Mouse (Mus musculus) frontal cortex, adult 2 months (tissue): ENCODE data around the gene Foxo6. TPM values are rescaled to one million over a fixed set of nuclear protein-coding genes. Genes with fewer than 3 reads are reported as not detected.

Experiments
- DNase-seq, 2 experiments: peaks; one replicate each; pipeline ENCODE4 v3.0.0; 2022; ENCODE audit warnings: low spot score in 1 of 2; ENCODE audit errors: extremely low spot score in 1 of 2
- polyA plus RNA-seq: library from polyadenylated mRNA; depleted of rRNA; stranded (reverse); fragments of >200 nt; gene quantifications from 2 replicates; pipeline ENCODE4 v1.2.3, GENCODE M21; 2012

The Foxo6 gene
- polyA plus RNA-seq, 1 experiment: 8.9 TPM

DNA sequence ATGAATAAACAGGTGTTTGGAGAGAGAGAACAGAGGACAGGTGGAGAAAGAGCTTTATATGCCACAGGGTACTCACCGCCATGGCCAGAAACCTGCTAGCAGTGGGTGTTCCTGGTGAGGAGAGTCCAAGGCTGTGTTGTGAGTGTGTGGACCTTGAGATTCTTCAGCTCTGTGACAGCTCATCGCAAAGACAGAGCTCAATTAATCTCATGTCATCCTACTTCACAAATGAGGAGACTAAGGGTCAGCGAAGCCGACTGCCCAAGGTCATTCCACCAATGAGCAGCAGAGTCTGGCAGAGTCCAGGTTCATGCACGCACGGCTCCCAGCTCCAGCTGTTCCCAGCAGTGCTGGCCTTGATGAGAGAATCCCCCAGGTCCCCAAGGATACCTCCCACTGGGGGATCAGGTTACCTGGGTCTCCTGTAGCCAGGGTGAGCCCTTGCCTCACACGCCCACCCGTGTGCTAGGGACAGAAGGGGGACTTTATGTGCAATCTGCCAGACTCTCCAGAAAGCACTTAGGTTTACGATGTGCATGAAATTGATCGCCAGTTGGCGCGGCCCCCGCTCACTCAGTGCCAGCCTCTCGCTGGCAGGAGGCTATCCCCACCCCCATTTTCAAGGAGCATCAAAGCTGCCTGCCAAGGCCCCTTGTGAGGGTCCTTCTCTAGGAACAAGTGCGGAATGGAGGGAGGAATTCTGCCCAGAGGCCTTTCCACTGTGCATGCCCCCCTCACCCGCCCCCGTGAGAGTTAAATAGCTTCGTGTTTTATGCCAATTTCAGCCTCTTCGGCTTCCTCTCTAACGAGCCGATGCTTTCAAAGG lies 27.6 kb downstream of the Foxo6 start:
- peak in 1 of 2 experiments; percentile 66 for DNase-seq

DNA sequence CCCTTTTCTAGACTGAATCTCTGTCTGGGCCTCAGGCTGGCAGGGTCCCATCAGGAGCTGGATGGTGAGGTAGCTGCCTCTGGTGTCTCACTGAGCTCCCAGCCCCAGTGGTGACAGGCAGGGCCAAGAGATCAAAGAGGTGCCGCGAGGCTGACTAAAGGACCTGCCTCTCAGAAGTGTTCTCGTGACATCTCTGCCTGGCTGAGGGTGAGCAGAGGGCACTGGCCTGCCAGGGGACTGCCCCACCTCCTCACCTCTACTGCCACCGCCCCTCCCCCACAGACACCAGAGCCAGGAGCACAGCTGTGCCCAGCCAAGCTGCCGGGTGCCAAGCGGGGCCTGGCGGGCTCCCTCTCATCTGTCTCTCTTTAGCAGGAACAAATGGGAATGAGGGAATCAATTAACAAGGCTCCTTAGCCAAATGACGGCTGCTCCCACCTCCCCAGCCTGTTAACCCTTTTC lies 38.3 kb downstream of the Foxo6 start:
- peak; percentile 42 to 68 for DNase-seq

DNA sequence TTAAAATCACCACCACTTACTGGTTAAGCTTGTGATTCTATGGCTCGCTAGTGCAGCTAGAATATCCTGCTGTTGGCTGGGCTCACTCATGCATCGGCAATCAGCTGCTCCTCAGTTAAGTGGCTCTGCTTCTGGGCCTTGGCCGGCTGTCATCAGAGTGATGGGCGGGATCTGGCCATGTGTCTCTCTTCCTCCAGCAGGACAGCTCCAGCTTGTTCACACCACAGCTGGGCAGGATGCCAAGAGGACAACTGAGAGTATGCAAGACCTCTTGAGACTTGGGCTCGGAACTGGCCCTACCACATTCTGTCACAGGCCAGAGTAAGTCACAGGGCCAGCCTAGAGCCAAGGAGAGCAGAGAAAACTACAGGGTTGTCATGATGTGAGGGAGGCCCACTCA lies 39.7 kb downstream of the Foxo6 start:
- no peak for DNase-seq

DNA sequence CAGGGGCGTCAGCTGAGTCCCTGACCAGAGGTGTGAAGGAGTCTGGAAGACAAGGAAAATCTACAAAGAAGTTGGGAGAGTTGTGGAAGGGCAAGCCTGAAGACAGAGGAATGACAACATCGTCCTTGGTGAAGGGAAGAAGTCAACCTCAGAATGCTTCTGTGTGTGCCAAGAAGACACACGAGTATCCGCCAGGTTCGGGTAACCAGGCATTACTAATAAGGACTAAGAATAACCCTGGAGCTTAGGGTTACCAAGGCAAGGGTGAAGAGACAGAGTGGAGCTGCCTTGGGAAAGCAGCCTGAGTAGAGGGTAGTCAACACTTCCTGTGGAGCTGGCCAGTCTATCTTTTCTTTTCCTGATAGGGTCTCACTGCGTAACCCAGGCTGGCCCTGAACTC lies 41.1 kb downstream of the Foxo6 start:
- DNase-seq: no peak

DNA sequence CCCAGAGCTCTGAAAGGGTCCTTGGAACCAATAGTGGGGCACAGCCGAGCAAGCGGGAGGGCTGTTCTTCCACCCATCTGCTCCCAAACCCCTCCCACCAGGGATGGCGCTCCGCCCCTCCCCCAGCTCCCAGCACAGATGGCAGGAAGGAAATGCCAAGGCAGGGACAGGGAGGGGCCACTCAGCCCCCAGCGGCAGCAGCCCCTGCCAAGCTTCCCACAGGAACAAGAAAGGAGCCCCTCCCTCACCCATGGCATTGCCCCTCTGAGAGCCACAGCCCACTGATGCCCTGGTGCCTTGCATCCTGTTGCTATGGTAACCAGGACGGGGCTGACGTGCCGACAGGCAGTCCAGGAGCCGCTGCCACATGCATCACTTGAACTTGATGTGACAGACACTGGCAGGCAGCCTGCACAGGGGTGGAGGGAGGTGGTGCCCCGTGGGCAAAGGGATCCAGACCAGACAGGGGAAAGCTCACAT lies 44.3 kb downstream of the Foxo6 start:
- peak; percentile 57 to 76 for DNase-seq

DNA sequence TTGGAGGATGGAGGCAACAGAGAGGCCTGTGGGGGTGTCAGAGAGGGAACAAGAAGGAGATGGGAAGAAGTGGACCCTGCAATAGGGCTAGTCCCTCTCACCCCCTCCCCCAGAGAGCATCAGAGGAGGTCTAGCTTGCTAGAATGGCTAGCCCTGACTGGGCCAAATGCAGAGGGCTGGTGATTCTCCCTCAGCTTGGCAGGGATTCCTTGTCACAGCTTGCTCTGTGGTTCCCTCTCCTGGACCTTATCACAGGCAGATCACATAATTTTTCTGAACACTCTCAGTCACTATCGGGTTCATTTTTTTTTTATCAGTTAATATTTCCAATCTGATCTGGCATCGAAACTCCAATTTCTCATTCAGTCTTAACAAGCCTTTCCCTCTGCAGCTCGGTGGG lies 46.0 kb downstream of the Foxo6 start:
- no peak for DNase-seq

DNA sequence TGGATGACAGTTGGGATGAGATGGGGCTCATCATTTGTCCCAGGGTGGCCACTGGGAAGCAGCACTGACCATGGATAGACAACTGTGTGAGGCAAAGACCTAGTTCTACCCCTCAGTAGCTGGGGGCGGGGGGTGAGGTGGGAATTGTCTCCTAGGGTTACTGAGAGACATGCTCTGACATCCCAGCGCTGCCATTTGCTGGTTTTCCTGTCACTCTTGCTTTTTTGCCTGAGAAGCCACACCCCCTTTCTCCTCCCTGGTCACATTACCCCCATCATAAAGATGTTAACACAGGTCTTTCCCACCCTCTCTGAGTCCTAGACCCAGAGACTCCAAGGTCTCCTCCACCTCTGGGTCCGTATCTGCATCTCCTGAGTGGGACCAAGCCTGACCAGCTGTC lies 47.7 kb downstream of the Foxo6 start:
- no peak for DNase-seq

DNA sequence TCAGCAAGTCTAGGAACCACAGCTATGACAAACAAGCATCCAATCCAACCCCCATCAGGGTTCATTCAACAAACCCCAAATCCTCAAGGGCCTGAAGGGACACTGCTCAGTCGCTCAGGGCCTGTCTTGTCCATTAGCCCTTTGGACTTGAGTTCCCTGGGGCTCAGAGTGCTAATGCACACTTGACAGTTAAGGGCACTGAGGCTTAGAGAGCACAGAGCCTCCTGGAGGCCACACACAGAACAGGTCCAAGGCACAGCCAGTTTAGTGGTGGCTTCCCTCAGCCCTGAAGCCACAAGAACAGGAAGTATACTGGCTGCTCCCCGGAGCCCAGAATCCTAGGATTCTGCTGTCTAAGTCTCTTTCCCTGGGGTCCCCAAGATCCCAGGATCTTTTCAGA lies 53.9 kb downstream of the Foxo6 start:
- DNase-seq: no peak

DNA sequence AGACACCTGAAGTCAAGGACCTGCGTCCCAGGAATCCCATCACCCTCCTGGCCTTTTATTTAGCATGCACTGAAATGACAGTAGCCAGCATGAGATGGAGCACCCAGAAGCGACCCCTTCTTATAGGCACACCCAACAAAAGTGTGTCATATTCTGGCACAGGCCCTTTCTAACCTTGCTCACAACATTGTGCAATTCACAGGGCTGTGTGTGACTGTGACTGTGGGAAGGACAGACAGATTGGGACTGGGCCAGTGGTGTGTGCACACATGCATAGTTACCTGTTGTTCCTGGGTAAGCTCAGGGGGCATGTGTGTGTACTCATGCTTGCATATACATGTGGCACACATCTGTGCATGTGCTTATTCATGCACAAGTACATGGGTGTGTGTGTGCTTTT lies 54.6 kb downstream of the Foxo6 start:
- DNase-seq: no peak

DNA sequence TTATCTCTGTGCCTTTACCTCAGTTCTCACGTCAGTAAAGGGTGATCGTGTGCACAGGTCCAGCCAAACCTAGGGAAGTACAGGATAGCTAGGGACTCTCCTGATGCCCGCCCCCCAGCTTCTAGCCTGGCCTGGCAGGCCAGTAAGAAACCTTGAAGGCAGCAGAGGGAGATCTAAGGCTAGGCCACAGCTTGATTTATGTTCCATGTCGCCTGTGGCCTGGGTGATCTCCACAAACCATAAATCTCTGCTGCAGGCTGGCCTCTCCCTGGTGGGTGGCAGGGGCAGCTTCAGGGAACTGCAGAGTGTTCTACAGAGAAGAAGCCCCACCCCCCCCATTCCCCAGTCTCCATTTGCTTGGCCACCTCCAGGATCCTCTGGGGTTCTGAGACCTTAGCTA lies 55.2 kb downstream of the Foxo6 start:
- DNase-seq: no peak

DNA sequence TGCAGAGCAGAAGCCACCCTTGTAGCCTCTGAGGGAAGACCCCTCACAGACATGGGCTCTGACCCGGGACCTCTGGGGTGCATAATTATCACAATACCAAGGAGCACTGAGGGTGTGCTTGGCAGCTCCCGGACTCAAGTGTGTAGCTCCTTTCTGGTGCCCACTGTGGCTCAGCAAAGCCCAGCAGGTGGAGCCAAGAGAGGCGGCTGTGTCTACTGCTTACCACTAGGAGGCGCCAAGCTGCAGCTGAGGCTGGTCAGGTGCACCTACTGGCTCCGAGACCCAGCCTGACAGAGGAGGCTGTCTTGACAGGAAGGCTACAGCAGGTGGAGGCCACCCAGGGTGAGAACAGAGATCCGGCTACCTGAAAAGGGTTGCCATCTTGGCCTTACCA lies 56.9 kb downstream of the Foxo6 start:
- DNase-seq: peak in 1 of 2 experiments; percentile 86

DNA sequence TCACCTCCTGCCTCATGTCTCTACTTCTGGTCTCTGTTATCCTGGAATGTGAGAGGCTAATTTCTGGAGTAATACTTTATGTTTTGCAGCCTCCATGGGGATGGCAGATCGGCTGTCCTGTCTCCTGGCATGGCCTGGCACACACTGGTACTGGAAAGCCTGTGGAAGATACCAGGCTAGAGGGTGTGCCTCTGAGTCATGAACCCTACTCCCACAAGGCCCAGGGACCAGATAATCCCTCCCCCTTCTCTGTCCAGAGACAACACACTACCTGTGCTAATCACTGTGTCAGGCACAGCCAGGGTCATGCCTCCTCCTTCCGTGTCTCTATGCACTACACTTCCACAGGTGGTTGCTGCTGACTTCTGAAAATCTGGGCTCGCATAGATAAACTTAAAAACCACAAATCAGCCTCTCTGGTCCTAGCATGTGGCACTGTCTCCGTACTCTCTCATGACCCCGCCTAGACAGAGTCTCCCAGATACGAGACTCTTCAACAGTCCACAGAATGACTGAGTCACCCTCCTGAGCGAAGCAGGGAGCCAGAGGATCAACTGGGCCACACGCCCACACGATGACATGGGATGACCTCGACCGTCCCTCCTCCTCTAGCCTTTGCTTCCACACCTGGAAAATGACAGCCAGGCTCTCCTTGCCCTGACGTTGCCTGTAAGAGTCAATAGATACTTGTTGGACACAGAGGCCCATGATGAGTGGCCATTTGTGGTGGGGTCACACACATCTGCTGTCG lies 57.5 kb downstream of the Foxo6 start:
- no peak for DNase-seq

DNA sequence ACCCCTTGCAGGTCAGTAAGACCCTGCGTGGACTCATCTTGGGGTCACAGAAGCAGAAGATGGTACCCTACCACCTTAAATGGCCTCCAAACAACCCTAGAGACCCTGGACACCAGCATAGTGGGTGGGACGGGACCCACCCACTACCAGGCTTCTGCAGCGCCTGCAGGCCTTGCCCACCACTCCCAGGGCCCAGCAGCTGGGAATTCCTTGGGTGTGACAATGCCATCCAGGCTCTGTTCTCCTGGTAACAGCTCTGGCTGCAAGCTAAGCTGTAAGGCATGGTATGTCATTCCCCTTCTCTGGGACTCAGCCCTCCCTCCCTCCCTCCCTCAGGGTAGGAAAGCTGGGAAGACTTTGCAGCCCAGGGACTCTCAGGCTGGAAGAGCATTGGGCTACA lies 58.5 kb downstream of the Foxo6 start:
- DNase-seq: no peak

DNA sequence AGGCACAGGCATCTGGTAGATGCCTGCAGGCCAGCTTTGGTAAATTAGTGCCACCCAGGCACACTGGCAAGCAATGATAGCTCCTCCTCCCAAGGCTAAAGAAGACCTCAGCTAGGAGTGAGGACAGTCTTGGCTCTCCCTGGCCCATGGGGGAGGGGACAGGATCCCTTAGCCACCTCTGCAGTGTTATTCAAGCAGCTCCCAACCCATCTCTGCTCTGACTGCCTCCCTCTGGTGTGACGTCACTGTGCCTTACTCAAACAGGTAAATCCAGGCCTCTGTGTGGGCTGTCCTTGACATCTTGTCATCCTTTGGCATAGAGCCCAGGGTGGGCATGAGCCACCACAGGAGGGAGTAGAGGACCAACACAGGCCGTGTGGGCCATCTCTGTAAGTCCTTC lies 59.9 kb downstream of the Foxo6 start:
- DNase-seq: no peak

DNA sequence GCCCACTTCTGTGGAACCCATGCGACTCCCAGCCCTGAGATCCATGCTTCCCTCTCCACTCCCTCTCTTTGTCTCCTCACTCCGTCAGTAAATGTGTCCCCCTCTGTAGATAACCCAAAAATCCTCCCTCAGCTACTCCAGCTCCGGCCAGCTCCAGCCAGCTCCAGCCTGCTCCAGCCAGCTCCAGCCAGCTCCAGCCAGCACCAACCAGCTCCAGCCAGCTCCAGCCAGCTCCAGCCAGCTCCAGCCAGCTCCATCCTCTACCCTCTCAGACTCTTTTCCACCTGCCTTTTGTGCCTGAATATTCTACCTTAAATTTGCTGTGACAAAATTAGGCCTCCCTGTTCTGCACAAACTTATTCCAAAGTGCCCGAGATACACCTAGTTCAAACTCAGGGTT lies 60.5 kb downstream of the Foxo6 start:
- DNase-seq: no peak

DNA sequence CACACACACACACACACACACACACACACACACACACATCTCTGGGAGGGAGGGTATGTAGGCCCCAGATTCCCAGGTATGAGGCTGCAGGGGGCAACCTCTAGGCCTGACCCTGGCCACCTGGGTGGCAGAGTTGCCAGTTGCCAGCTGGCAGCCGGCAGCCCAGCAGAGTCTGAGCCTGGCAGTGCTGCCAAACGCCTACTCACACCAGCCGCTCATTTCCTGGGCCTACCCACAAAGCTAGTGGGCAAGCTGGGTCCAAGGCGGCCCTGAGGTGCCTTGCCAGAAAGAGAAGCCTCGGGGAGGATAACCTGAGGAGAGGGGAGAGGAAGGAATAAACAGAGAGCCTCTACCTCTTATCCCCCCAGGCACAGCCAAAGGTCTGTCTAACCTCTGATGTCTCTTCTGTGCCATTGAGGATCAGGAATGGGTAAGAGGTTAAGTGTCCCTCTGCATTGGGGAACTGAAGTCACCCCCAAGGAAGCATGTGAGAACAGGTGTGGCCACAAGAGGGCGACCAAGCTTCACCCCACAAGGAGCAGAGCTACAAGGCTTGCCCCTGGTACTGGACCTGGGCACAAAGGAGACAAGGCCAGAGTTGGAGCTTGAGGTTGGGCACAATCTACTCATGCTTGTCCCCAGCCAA lies 61.9 kb downstream of the Foxo6 start:
- peak in 1 of 2 experiments; percentile 88 for DNase-seq

DNA sequence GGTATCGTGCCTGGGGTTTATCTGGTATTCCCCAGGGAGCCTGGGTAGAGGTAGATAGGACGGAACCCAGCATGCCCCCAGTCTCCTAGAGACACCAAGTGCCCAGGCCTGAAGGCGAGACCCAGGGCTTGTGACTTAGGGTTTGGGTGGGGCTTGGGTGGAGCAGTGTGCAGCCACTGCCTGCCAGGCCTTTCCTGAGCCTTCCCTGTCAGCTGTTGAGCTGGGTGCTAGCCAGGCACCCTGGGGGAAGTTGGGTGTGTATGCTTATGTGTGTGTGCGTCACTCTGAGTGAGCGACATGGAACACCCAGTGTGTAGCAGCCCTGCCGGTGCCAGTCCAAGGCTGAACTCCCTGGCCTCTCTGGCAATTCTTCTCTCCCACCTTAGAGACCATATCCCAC lies 63.3 kb downstream of the Foxo6 start:
- DNase-seq: peak in 1 of 2 experiments; percentile 33

DNA sequence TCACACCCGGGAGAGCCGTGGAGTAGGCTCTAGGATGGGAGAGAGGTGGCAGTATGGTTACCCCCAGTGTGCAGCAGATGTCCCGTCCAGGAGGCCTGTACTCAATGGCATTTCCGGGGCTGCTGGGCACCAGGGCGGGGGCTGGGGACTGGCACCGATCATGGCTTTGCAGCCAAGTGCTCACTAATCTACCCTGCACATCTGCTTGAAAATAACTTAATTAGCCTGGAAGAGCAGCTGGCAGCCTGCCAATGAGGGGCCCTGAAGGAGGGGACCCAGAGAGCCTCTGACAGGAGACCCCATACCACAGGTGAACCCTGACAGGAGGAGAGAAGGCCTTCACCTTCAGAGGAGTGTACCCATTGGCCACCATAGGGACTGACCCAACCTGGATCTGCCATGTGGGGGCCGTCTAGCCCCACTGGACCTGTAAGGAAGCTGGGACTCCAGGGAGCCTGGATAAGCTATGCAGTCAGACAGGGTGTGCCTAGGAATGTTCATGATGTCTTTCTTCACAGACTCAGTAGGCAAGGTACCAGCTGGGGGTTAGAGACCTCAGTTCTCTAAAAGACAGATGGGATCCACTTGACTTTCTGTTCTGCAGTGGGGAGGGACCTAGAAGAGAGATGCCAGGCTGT lies 63.9 kb downstream of the Foxo6 start:
- no peak for DNase-seq

DNA sequence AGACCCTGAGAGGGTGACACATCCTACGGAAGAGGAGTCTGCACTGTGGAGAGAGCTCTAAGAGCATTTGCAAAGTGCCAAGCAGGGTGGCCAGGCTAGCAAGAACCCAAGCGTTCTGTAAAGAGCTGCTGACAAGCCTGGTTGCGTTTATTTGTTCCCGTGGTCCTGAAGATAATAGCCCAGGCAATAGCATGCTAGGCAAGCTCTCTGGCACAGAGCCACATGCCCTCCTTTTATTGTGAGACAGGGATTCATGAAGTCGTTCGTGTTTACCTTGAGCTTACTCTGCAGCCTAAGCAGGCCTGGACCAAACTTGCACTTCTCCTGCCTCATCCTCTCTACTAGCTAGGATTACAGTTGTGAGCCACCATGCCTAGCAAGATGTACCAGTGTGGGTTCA lies 65.4 kb downstream of the Foxo6 start:
- DNase-seq: no peak

DNA sequence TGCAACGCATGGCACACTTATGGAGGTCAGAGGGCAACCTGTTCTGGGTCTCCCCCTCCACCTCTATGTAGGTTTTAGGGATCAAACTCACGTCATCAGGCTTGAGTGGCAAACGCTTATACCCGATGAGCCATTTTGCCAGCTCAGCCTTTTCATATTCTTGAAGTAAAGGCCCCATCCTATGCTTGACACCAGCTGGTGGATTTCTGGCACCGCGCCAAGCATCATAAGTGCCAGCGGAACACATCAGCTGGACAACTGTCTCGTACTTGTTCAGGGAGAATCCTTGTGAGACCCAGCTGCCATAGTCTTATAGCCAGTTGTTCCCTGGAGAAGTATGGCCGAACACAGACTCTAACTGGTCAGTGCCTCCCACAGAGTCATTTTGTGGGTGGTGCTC lies 68.3 kb downstream of the Foxo6 start:
- DNase-seq: no peak
